Mouse (Mus musculus): Measurements from ENCODE around the gene Gne. TPM values are rescaled to one million over a fixed set of nuclear protein-coding genes. Genes with fewer than 3 reads are reported as not detected.

Gne gene
- polyA plus RNA-seq, 1 experiment from 2014 or later = 31.3 TPM

GRCm38 (mm10) chr4:44108297-44108696 lies 24.3 kb upstream of the Gne start:
- WGBS = 83% methylated on average over 6 of the region's 6 CpGs
- H3K27me3 ChIP-seq (ENCODE audit: control insufficient read depth, insufficient read depth, low read length) = no peaks in the 10 kb centered on the region
- H3K4me2 ChIP-seq (ENCODE audit: low read length) = no peak overlapping the region
- H3K9ac ChIP-seq (ENCODE audit: low read length) = no peak overlapping the region
- no peaks in the 10 kb centered on the region for H3K9me3 ChIP-seq (ENCODE audit: control insufficient read depth, low read length)
- no peak overlapping the region for H3K4me3 ChIP-seq (ENCODE audit: control insufficient read depth in 1 of 2, insufficient read depth in 1 of 2, low read depth in 1 of 2, low read length in 2 of 2)
- no peaks in the 10 kb centered on the region for H3K36me3 ChIP-seq (ENCODE audit: control insufficient read depth, insufficient read depth, low read length)
- no peak for ATAC-seq (ENCODE audit: insufficient number of reproducible peaks, insufficient read depth, low FRiP score, low read depth)
- no peak overlapping the region for H3K27ac ChIP-seq (replicated peaks in 1 of 2; ENCODE audit: control insufficient read depth in 1 of 2, insufficient read depth in 1 of 2, low read depth in 2 of 2, low read length in 2 of 2)
- H3K4me1 ChIP-seq (ENCODE audit: control insufficient read depth in 2 of 2, insufficient read depth in 2 of 2, low read length in 2 of 2) = peaks cover 13 to 40% of the 10 kb centered on the region in 2 experiments

DNA sequence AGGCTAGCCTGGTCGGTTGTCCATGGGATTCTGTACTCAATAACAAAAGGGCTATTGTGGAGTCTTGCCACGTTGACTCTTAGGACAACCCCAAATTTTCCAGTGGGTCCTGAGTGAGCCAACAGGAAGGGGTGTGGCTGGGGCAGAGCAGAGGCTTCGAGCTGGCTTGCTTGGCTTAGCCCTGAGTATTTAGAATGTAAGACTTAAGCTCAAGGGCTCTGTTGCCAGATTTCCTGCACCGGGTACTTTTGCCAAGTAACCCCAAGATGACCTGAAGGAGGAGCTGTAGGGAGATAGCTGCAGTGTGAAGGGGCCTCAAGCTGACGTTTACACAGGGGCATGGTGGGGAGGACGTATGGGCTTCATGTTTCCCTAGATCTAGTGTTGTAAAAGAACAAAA lies 23.4 kb upstream of the Gne start:
- 37% methylated on average over 6 of the region's 6 CpGs for WGBS
- peaks cover 8 to 31% of the 10 kb centered on the region in 2 experiments for H3K4me1 ChIP-seq (ENCODE audit: control insufficient read depth in 2 of 2, insufficient read depth in 2 of 2, low read length in 2 of 2)
- H3K9ac ChIP-seq (ENCODE audit: low read length) = no peak overlapping the region
- peak overlapping the region; percentile 57 for H3K4me2 ChIP-seq (ENCODE audit: low read length)
- H3K4me3 ChIP-seq (ENCODE audit: control insufficient read depth in 1 of 2, insufficient read depth in 1 of 2, low read depth in 1 of 2, low read length in 2 of 2) = no peak overlapping the region
- H3K36me3 ChIP-seq (ENCODE audit: control insufficient read depth, insufficient read depth, low read length) = no peaks in the 10 kb centered on the region
- peak overlapping the region in 1 of 2 experiments; percentile 63; a peak in 2 of 4 replicates for H3K27ac ChIP-seq (replicated peaks in 1 of 2; ENCODE audit: control insufficient read depth in 1 of 2, insufficient read depth in 1 of 2, low read depth in 2 of 2, low read length in 2 of 2)
- H3K27me3 ChIP-seq (ENCODE audit: control insufficient read depth, insufficient read depth, low read length) = no peaks in the 10 kb centered on the region
- no peaks in the 10 kb centered on the region for H3K9me3 ChIP-seq (ENCODE audit: control insufficient read depth, low read length)
- ATAC-seq (ENCODE audit: insufficient number of reproducible peaks, insufficient read depth, low FRiP score, low read depth) = no peak

DNA sequence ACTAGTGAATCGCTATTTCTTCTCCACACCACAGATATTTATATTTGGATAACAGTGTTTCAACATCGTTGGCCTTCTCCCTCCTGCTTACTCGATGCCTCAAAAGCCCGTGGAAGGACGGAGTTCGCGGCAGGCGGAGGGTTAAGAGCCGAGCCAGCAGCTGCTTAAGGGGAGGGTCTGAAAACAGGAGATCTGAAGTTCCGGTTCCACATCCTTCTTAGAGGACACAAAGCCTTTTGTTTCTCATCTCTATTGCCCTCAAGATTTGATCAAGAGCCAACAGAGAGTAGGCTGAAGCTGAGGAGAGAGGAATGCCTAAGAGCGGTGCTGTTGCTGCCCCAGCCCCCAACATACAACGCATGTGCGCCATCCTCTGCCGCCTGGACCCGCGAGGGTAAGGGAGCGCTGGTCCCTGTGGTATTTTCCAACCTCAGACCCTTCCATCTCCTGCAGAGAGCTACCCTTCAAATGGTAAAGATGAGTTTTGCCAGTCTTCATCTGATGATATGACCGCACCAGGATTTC lies 22.4 kb upstream of the Gne start:
- WGBS = 26% methylated on average over 18 of the region's 18 CpGs
- Histone ChIP-seq H3K4me1 (ENCODE audit: control insufficient read depth in 2 of 2, insufficient read depth in 2 of 2, low read length in 2 of 2) (peaks cover 7 to 30% of the 10 kb centered on the region in 2 experiments), H3K4me2 (ENCODE audit: low read length) (peak overlapping the region; percentile 57), H3K9ac (ENCODE audit: low read length) (peak overlapping the region; percentile 41), H3K36me3 (ENCODE audit: control insufficient read depth, insufficient read depth, low read length) (no peaks in the 10 kb centered on the region), H3K4me3 (ENCODE audit: control insufficient read depth in 1 of 2, insufficient read depth in 1 of 2, low read depth in 1 of 2, low read length in 2 of 2) (peak overlapping the region; percentile 18 to 26), H3K27ac (replicated peaks in 1 of 2; ENCODE audit: control insufficient read depth in 1 of 2, insufficient read depth in 1 of 2, low read depth in 2 of 2, low read length in 2 of 2) (peak overlapping the region; percentile 11 to 63; a peak in 3 of 4 replicates), H3K27me3 (ENCODE audit: control insufficient read depth, insufficient read depth, low read length) (no peaks in the 10 kb centered on the region), H3K9me3 (ENCODE audit: control insufficient read depth, low read length) (no peaks in the 10 kb centered on the region)
- peak; percentile 52 for ATAC-seq (ENCODE audit: insufficient number of reproducible peaks, insufficient read depth, low FRiP score, low read depth)

- Histone ChIP-seq H3K27ac (replicated peaks in 1 of 2; ENCODE audit: control insufficient read depth in 1 of 2, insufficient read depth in 1 of 2, low read depth in 2 of 2, low read length in 2 of 2) (0 out of 4 replicates have a peak overlapping the region, but pooled peaks of 1 of the 2 experiments have one; percentile 26), H3K4me1 (ENCODE audit: control insufficient read depth in 2 of 2, insufficient read depth in 2 of 2, low read length in 2 of 2) (peaks cover 7 to 30% of the 10 kb centered on the region in 2 experiments), H3K36me3 (ENCODE audit: control insufficient read depth, insufficient read depth, low read length) (no peaks in the 10 kb centered on the region), H3K27me3 (ENCODE audit: control insufficient read depth, insufficient read depth, low read length) (no peaks in the 10 kb centered on the region), H3K9ac (ENCODE audit: low read length) (no peak overlapping the region), H3K4me3 (ENCODE audit: control insufficient read depth in 1 of 2, insufficient read depth in 1 of 2, low read depth in 1 of 2, low read length in 2 of 2) (no peak overlapping the region), H3K9me3 (ENCODE audit: control insufficient read depth, low read length) (no peaks in the 10 kb centered on the region), H3K4me2 (ENCODE audit: low read length) (no peak overlapping the region)
- ATAC-seq (ENCODE audit: insufficient number of reproducible peaks, insufficient read depth, low FRiP score, low read depth) = no peak
- 35% methylated on average over 8 of the region's 8 CpGs for WGBS
Observed at GRCm38 (mm10) chr4:44104195-44104917, 20.4 kb upstream of the Gne start.

- Histone ChIP-seq H3K4me1 (ENCODE audit: control insufficient read depth in 2 of 2, insufficient read depth in 2 of 2, low read length in 2 of 2) (peaks cover 7 to 30% of the 10 kb centered on the region in 2 experiments), H3K4me2 (ENCODE audit: low read length) (no peak overlapping the region), H3K27ac (replicated peaks in 1 of 2; ENCODE audit: control insufficient read depth in 1 of 2, insufficient read depth in 1 of 2, low read depth in 2 of 2, low read length in 2 of 2) (no peak overlapping the region), H3K9me3 (ENCODE audit: control insufficient read depth, low read length) (no peaks in the 10 kb centered on the region), H3K4me3 (ENCODE audit: control insufficient read depth in 1 of 2, insufficient read depth in 1 of 2, low read depth in 1 of 2, low read length in 2 of 2) (no peak overlapping the region), H3K9ac (ENCODE audit: low read length) (no peak overlapping the region), H3K36me3 (ENCODE audit: control insufficient read depth, insufficient read depth, low read length) (no peaks in the 10 kb centered on the region), H3K27me3 (ENCODE audit: control insufficient read depth, insufficient read depth, low read length) (no peaks in the 10 kb centered on the region)
- ATAC-seq (ENCODE audit: insufficient number of reproducible peaks, insufficient read depth, low FRiP score, low read depth) = no peak
- WGBS = 88% methylated on average over 8 of the region's 8 CpGs
Observed at GRCm38 (mm10) chr4:44103620-44104019, 19.6 kb upstream of the Gne start.

DNA sequence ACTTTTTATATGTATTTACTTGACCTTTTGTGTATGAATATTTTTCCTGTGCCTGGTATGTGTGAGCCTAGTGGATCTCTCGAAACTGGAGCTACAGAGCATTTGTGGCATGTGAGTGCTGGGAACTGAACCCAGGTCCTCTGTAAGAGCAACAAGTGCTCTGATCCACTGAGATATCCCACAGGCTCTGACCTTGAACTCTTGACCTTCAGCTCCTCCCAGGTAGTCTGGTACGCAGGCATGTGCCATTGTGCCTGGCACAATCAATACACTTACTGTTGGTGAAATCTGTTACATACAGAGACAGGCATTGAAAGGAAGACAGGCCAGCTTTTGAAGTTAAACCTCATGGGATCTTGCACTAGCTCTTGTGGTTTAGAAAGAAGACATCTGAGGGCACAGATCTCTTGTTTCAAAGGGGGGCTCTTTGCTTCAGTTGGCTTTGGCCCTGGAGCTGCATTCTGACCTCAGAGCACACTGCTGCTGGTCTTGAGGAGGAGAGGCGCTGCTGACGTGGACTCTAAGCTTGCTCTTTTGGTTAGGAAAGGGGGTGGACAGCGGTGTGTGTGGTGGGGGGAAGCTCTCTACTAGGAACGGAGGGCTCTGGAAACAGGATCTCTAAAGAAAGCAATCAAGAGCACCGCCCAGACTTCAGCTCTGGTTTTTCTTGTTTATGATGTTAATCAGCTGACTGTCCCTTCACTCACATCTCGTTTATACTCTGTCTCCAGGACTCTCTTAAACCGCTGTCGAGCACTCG lies 13.8 kb upstream of the Gne start:
- H3K4me1 ChIP-seq (ENCODE audit: control insufficient read depth in 2 of 2, insufficient read depth in 2 of 2, low read length in 2 of 2) = peaks cover 0 to 4% of the 10 kb centered on the region in 2 experiments; a peak in 2 of 4 replicates
- H3K9me3 ChIP-seq (ENCODE audit: control insufficient read depth, low read length) = no peaks in the 10 kb centered on the region
- H3K27ac ChIP-seq (replicated peaks in 1 of 2; ENCODE audit: control insufficient read depth in 1 of 2, insufficient read depth in 1 of 2, low read depth in 2 of 2, low read length in 2 of 2) = no peak overlapping the region
- H3K9ac ChIP-seq (ENCODE audit: low read length) = no peak overlapping the region
- 37% methylated on average over 11 of the region's 11 CpGs for WGBS
- no peak for ATAC-seq (ENCODE audit: insufficient number of reproducible peaks, insufficient read depth, low FRiP score, low read depth)
- H3K36me3 ChIP-seq (ENCODE audit: control insufficient read depth, insufficient read depth, low read length) = no peaks in the 10 kb centered on the region
- H3K27me3 ChIP-seq (ENCODE audit: control insufficient read depth, insufficient read depth, low read length) = no peaks in the 10 kb centered on the region
- no peak overlapping the region for H3K4me3 ChIP-seq (ENCODE audit: control insufficient read depth in 1 of 2, insufficient read depth in 1 of 2, low read depth in 1 of 2, low read length in 2 of 2)
- H3K4me2 ChIP-seq (ENCODE audit: low read length) = no peak overlapping the region

GRCm38 (mm10) chr4:44094475-44094874 lies 10.5 kb upstream of the Gne start:
- ATAC-seq (ENCODE audit: insufficient number of reproducible peaks, insufficient read depth, low FRiP score, low read depth) = no peak
- no peak overlapping the region for H3K4me2 ChIP-seq (ENCODE audit: low read length)
- no peak overlapping the region for H3K27ac ChIP-seq (replicated peaks in 1 of 2; ENCODE audit: control insufficient read depth in 1 of 2, insufficient read depth in 1 of 2, low read depth in 2 of 2, low read length in 2 of 2)
- no peak overlapping the region for H3K9ac ChIP-seq (ENCODE audit: low read length)
- no peaks in the 10 kb centered on the region for H3K9me3 ChIP-seq (ENCODE audit: control insufficient read depth, low read length)
- H3K4me1 ChIP-seq (ENCODE audit: control insufficient read depth in 2 of 2, insufficient read depth in 2 of 2, low read length in 2 of 2) = peaks cover 0 to 4% of the 10 kb centered on the region in 2 experiments; a peak in 2 of 4 replicates
- H3K36me3 ChIP-seq (ENCODE audit: control insufficient read depth, insufficient read depth, low read length) = no peaks in the 10 kb centered on the region
- 84% methylated on average over 4 of the region's 4 CpGs for WGBS
- no peaks in the 10 kb centered on the region for H3K27me3 ChIP-seq (ENCODE audit: control insufficient read depth, insufficient read depth, low read length)
- no peak overlapping the region for H3K4me3 ChIP-seq (ENCODE audit: control insufficient read depth in 1 of 2, insufficient read depth in 1 of 2, low read depth in 1 of 2, low read length in 2 of 2)
